Mouse (Mus musculus) liver, postnatal 0 days (tissue): ENCODE results near the gene Tbc1d5.

Experiments used
- CTCF ChIP-seq: sonication (generic); IDR thresholded peaks from 2 replicates; pipeline ENCODE4 v1.5.1; 2016; ENCODE audit warnings: antibody characterized with exemption, low read depth
- EP300 ChIP-seq: IDR thresholded peaks from 2 replicates; pipeline ENCODE4 v1.6.1; 2016; ENCODE audit warnings: antibody characterized with exemption, low read depth, mild to moderate bottlenecking

DNA sequence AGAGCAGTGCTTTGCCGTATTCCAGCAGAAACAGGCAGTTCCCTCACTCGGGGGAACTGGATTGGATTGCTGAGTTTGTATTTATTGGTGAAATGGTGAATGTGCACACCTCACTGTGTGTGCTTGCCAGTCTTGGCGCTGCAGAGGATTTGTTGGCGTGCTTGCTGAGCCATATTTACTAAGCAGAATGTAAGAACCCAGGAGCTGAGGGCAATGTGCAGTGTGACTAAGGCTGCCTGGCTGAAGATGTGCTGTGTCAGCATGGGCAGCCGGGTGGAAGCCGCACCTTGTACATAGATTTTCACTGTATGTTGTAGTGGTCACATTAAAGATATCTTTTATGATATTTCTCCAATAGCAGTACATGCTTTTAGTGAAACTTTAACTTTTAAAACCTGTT is 491.0 kb downstream of the Tbc1d5 start:
- TF ChIP-seq CTCF (no peak), EP300 (no peak)
